Mouse (Mus musculus) naive thymus-derived CD4-positive, alpha-beta T cell, adult 2 months (primary cell): ENCODE measurements around the gene Adamts4.
"Not testable (repeated sequence)": the region's sequence is repeated elsewhere in the genome, so short reads cannot be mapped to it uniquely, and the experiment has no call there.

ENCODE experiments used
- DNase-seq: peaks from one replicate; pipeline ENCODE4 v3.0.0-alpha.2; 2011; ENCODE audit warnings: low read depth

Adamts4 gene

DNA sequence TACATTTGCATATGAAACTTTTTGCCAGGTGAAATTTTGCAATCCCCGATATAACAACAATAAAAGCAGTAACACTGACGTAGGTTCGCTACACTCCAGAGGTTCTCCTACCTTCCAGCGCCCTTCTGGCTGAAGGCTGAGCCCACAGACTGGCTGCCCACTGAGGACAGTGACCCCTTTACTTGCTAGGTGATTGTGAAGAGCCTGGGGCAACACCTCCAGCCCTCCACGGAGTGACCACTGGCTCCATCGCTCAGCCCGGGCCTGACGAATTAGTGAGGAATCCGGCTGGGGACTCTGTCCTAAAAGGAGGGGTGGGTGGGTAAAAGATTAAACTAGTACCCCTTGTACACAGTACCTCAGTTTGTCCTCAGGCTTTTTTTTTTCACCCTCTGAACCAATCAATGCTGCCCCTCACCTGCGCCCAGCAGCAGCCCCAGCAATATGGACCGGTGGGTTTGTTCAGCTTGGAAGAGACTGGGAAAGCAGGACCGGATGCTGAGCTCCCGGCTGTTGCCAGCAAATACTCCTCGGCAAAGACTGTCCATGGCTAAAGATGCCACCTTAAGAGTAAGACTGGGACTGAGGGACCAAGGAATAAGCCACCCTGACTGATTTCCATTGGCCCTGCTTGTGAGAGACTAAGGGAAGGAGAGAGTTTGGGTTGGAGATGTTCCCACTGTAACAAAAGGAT is 28.9 kb downstream of the Adamts4 start:
- DNase-seq, result no peak

DNA sequence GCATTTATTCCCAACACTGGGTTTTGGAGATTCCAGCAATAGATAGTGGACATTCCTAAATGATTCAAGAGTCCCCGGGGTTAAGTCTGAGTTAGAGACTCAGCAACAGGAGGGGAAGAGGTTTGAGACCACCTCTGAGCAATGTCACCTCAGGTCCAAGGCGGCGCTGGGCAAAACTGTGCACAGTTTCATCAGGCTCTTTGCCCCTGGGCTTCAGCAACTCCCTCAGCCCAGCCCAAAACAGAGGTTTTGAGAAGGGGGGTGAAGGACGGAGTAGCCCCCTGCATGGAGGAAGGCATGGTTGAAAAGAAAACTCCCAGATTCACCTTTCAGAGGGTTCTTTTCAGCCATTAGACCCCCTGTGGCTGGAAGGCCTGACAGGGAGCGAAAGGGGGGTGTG is 29.5 kb downstream of the Adamts4 start:
- no peak for DNase-seq

- DNase-seq, result no peak
Measured at GRCm38 (mm10) chr1:171280250-171280915, 30.2 kb downstream of the Adamts4 start.

GRCm38 (mm10) chr1:171280916-171281527 is 30.8 kb downstream of the Adamts4 start, which contains the start of gene Ppox:
Gene Ppox, minus strand, starts transcription at chr1:171281186.
- DNase-seq, result peak; percentile 96

DNA sequence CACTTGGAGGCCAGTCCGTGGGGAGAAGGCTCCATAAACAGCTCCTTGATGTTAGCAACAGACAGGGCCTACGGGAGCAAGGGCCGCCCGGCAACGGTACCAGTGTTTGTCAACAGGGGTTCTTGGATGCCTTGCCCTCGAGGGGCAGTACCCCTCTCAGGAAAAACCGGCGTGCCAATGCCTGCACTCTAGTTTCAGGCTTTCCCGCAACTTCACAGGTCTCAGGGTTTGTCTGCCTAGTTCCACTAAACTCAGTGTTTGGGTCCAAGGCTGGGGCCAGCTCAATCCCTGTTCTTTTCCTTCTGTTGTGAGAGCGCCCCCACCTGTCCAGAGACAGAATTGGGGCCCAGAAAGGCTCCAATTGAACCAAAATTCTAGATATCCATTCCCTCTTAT is 31.3 kb downstream of the Adamts4 start:
- DNase-seq, result no peak

DNA sequence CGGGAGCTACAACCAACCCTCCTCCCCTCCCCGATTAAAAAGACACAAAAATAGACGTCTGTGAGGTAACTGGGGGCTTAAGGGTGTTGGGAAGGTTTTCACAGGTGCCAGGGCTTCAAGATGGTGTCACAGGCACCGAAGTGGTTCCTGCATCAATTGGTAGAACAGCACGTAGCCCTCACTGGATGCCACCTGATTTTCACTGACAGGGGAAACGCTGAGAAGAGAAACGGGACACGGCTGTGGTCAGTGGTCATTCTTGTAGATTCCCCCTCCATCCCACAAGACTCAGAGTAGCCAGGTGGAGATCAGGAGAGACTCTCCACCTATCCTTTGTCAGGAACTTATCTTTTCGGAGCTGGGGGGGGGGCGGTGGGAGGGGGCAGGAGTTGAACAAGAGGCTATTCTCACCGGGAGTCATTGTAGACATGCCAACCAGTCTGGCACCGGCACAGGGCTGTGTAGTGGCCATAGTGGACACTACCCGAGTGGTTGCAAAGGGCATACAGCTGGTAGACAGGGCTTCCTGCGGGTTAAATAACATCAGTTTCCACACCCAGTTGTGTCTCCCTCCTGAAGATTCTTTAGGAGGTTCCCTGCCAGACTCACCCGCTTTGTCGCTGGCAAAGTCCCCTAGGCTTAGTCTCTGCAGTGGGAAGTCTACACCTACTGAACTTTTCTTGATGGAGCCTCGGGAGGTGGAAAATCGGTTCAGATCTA is 32.0 kb downstream of the Adamts4 start:
- DNase-seq, result no peak

GRCm38 (mm10) chr1:171283188-171284160 is 33.3 kb downstream of the Adamts4 start:
- no peak for DNase-seq

DNA sequence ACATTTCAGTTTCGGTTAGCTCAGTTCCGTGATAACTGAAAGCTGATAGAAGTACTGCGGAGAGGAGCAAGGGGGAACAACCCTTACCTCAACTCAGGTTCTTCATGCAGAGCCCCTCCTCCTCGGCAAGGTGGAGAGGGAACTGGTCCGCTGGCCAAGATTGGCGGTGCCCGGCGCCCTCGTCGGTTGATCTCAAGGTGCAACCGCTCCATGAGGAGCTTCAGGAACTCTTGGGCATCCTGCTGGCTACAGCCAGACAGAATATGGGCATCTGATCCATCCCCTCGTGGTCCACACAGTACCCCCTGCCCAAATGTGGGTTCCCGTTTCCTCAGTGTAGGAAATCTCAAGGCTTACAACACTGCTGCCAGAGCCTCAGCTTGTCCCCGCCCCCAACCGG is 34.3 kb downstream of the Adamts4 start:
- DNase-seq, result no peak

- no peak for DNase-seq
Measured at GRCm38 (mm10) chr1:171285096-171285892, 35.1 kb downstream of the Adamts4 start.

GRCm38 (mm10) chr1:171286517-171286916 is 36.3 kb downstream of the Adamts4 start:
- peak; percentile 7 for DNase-seq

DNA sequence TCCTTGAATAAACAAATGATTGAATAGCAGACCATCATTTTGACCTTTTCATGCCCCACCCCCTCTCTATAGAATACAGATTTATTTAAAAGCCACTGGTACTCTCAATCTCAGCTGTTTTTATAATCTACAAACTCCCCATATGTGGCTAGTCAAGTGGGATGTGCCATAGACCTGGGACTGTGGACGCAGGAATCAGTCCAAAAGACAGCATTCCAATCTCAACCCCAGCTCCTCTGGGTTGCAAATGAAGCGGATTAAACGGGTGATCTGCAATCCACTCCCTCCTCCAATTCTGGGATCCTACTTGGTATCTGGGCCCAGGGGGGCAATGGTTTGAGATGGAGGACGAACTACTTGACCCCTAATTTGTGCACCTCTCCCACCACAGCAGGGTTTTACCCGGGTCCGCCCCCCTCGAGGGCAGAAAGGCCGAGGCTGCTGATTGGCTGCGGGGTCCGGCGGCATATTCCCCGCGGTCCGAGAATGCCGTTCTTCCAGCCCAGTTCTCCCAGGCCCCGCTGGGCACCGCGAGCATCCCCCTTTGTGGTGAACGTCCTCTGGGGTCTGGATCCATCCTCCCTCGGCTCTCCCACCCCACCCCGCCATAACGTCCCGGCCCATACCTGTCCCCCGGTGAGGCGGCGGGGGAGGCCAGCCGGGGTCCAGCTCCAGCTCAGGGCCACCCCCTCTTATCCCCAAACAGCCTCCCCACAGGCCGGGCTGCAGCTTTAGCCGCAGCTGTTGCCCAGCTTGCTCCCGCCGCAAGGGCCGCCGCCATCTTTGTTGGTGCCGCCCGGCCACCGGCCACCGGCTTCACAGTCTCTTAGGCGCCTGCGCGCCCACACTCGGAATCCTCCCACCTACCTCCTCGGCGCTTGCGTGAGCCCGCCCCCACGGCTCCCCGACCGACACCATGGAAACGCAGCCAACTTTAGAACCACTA is 37.2 kb downstream of the Adamts4 start, which contains the start of gene Usp21:
Gene Usp21 (minus strand): TSS at position 856 of the 946 bp plus-strand sequence.
- DNase-seq, result peak; percentile 93

GRCm38 (mm10) chr1:171288328-171288727 is 38.1 kb downstream of the Adamts4 start:
- no peak for DNase-seq

DNA sequence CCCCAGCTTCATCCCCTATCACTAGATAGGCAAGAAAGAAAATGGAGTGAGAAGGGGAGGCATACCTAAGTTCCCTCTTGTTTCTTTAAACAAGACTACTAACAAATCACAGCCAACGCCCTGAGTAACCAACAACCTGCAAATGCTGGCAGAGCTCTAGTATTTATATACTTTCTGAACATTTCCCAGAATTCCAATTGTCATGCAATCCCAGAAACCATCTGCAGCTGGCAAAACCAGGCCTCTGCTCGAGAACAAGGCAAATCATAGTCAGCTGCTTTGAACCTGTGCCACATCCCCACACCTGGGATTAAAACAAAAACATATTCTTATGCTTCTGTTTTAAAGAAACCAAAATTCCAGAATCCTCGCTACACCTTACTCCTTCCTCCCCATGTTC is 43.1 kb downstream of the Adamts4 start:
- no peak for DNase-seq

DNA sequence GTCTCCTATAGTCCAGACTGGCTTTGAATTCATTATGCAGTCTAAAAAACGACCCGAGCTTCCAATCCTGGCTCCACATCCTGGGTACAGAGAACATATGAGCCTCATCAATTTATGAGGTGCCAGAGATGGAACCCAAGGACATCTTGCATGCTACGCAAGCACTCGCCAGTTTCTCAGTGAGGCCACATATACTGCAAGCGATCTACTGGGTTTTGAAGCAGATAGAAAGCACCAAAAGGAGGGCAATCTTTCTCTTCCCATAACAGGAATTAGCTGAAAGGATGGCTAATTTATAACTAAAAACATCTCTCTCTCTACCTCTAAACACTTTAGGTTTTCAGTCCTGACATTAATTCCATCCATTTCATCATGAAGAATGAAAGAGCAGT is 43.7 kb downstream of the Adamts4 start:
- DNase-seq, result no peak

GRCm38 (mm10) chr1:171294298-171295062 is 44.3 kb downstream of the Adamts4 start, which contains the start of gene Ufc1:
Gene Ufc1, minus strand, starts transcription at chr1:171295024.
- DNase-seq, result peak; percentile 92

GRCm38 (mm10) chr1:171295063-171295402 is 44.8 kb downstream of the Adamts4 start:
- no peak for DNase-seq

DNA sequence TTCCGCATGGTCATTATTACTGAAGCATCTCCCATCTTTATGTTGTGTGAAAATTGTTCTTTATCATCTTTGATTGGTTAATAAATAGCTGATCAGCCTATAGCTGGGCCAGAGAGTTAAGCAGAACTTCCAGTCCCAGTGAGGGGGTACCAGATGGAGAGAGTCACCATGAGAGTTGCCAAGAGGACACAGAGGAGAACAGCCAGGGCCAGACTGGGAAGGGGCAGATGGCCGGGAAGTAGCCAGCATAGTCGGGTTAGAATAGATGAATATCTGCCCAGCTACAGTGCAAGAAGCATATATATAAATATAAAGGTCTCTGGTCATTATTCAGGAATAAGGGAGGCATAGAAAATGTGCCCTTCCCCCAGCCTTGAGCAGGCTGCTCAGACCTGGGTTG is 48.0 kb downstream of the Adamts4 start:
- DNase-seq, result no peak

GRCm38 (mm10) chr1:171306157-171306556 is 55.9 kb downstream of the Adamts4 start:
- not testable (repeated sequence) for DNase-seq

- DNase-seq, result no peak
Measured at GRCm38 (mm10) chr1:171309321-171309720, 59.1 kb downstream of the Adamts4 start.
